Mouse (Mus musculus) lung, postnatal 0 days (tissue): ENCODE results near the gene Foxb2.

Experiments used
- CTCF ChIP-seq: IDR thresholded peaks from 2 replicates; pipeline ENCODE4 v1.5.1; 2016; ENCODE audit warnings: antibody characterized with exemption, mild to moderate bottlenecking
- EP300 ChIP-seq: IDR thresholded peaks from 2 replicates; pipeline ENCODE4 v1.6.1; 2016; ENCODE audit warnings: antibody characterized with exemption, mild to moderate bottlenecking, control low read depth

- TF ChIP-seq CTCF: no peak
- no peak for TF ChIP-seq EP300
Observed at GRCm38 (mm10) chr19:16898576-16898975, 25.0 kb upstream of the Foxb2 start.
